Mouse (Mus musculus) skeletal muscle tissue, adult 2 months (tissue): ENCODE measurements at regions not wholly inside any gene's neighbourhood (a gene's known extent, or its start where the extent isn't known, plus 50 kb on each side); places are given as distances from the start of the nearest gene placed in this dataset.

Experiments used
- DNase-seq: peaks from one replicate; pipeline ENCODE4 v3.0.0-alpha.2; 2012; ENCODE audit warnings: low read depth, low spot score

DNA sequence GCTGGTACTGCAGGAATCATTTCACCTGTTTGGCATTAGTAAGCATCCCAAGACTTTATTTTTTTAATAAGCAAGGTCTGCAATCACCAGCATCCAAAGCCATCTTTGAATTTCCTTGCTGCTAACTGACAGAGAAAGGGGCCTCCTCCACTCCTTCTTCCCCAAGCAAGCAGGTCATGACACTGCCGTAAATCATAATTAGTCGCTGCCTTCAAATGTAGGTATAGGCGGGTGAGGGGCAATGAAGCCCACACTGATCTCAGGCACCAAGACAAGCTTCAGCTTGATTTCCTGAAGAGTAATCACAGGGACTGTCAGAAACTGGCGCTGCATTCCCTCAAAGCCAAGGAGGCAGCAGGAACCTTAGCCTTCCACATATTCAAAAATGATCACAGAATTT, 73.3 kb upstream of the Ptprt start:
- DNase-seq = no peak

- DNase-seq = no peak
Observed at GRCm38 (mm10) chr2:162720016-162720415, 59.1 kb upstream of the Ptprt start.

GRCm38 (mm10) chr2:162718466-162718865, 57.5 kb upstream of the Ptprt start:
- DNase-seq = no peak

DNA sequence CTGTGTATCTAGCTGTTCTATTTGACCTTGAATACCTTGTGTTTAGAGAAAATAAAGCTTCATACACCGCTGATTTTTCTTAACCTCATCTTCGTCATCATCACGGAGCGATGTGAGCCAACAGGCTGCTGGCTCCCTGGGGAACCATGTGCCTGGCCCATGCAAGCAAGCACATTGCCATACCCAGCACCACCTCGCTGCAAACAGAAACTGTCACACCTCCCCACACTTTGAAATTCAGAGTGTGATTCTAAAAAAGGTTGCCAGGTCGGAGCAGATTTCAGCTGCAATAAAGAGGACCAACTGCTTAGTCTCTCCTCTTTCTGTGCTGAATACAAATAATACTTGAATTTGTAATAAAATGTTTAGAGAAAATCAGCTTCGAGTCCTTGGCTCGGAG, 54.0 kb upstream of the Ptprt start:
- DNase-seq = no peak

DNA sequence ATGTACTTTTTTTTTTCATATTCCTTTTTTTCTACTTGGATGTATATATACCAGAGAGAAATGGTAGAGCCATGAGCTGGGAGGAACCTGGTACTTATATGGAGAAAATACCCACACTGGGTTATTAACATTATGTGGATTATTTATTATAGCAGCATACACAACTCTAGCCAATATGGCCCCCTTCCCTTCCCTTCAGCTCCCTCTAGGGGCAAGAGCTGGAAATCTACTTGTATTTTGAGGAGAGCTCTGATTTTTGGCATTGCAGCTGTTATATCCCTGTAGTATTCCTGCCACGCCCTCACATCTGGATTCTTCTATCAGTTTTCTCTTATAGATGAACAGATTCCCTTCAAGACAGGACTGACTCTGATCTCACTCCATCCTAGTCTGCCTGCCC, 52.0 kb upstream of the Ptprt start:
- DNase-seq = no peak

DNA sequence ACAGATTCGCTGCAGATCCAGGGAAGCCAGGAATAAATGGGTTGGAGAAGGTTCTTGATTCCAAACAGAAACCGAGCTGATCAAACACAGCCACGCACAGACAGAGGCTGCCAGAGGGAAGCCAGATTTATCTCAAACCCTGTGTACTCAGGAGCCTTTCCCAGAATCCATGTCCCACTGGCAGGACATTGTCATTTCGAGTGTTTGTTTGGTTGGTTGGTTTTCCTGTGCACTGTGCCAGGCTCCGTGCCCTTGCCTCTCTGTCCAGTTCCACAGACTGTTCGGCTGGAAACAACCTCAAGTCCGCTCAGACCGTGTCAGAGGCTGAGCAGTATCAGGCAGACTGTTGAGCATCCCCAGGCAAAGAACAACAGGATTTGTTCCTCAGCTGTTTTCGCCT, 51.4 kb upstream of the Ptprt start:
- no peak for DNase-seq
